Mouse (Mus musculus): ENCODE measurements around the gene Fermt3. TPM values are rescaled to one million over a fixed set of nuclear protein-coding genes. Genes with fewer than 3 reads are reported as not detected.

The Fermt3 gene
- polyA plus RNA-seq, 1 experiment: 41.6 TPM

DNA sequence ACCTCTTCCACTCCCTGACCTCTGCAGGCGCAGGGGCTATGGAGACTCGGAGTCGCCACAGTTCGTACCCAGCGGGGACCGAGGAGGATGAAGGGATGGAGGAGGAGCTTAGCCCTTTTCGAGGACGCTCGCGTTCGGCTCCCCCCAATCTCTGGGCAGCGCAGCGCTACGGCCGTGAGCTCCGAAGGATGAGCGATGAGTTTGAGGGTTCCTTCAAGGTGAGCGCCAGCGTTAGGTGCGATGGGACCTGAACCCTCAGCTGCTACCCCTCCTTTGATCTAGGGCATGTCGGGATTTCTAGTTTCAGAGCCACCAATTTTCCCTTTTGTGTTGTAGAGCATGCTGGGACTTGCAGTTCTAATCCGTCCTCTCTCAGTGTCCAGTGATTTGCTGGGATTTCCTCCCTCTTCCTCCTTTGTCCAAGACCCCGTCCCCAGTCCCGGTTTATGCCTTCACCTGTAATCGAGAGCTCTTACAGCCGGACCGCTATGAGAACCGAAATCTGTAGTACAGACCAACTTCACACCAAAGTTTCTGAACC, 68.6 kb downstream of the Fermt3 start:
- TF ChIP-seq POLR2A (IDR thresholded peaks at IDR 0.05; ENCODE audit: borderline replicate concordance, extremely low read depth, low read depth, low read length) (peak; percentile 85; the same call in 1 of the 2 replicates), CTCF (IDR thresholded peaks at IDR 0.05; ENCODE audit: insufficient read depth, low read length) (no peak)
- DNase-seq: peak; percentile 68
- Histone ChIP-seq H3K4me3 (replicated peaks; ENCODE audit: extremely low read depth, low read depth, low read length) (peak overlapping the region; percentile 91), H3K4me1 (ENCODE audit: control insufficient read depth, insufficient read depth, low read length) (peaks cover 11% of the 10 kb centered on the region)
- under 1% methylated on average over 28 of the region's 28 CpGs for WGBS

- TF ChIP-seq CTCF (IDR thresholded peaks at IDR 0.05; ENCODE audit: insufficient read depth, low read length): no peak
- no peak for TF ChIP-seq POLR2A (IDR thresholded peaks at IDR 0.05; ENCODE audit: borderline replicate concordance, extremely low read depth, low read depth, low read length)
- WGBS: 51% methylated on average over 5 of the region's 5 CpGs
- Histone ChIP-seq H3K4me1 (ENCODE audit: control insufficient read depth, insufficient read depth, low read length) (peaks cover 11% of the 10 kb centered on the region), H3K4me3 (replicated peaks; ENCODE audit: extremely low read depth, low read depth, low read length) (no peak overlapping the region)
- no peak for DNase-seq
These were observed 69.3 kb downstream of the Fermt3 start for GRCm38 (mm10) chr19:6949951-6950350.

DNA sequence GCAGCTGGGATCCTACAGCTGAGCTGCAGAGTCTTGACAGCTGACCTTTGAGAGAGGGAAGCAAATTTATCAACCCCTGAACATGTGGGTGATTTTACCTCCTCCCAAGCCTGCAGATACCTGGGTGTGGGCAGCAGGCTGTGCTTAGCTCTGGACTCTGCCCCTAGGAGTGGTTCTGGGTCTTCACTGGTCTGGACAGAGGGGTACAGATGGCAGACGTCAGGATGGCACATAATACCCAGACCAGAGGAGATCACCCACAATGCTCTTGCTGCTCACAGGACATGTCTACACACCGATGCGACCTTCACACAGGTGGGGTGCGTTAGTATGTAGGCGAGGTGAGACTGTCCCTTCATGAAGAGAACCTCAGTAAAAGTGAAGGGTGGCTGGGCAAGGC, 69.7 kb downstream of the Fermt3 start:
- TF ChIP-seq CTCF (IDR thresholded peaks at IDR 0.05; ENCODE audit: insufficient read depth, low read length) (no peak), POLR2A (IDR thresholded peaks at IDR 0.05; ENCODE audit: borderline replicate concordance, extremely low read depth, low read depth, low read length) (no peak)
- WGBS: 85% methylated on average over 5 of the region's 5 CpGs

More for the DNA sequence above, 69.7 kb downstream of the Fermt3 start:
- Histone ChIP-seq H3K4me3 (replicated peaks; ENCODE audit: extremely low read depth, low read depth, low read length) (no peak overlapping the region), H3K4me1 (ENCODE audit: control insufficient read depth, insufficient read depth, low read length) (peaks cover 11% of the 10 kb centered on the region)
- DNase-seq: no peak

Other genes with a start within 250 kb of the Fermt3 start
- gene Rps6ka4, start 178.8 kb downstream of the Fermt3 start, polyA plus RNA-seq (2012; rRNA removed): 45.9 and 49.8 TPM in 2 replicates
- 17.3 and 19.9 TPM in 2 replicates for gene Ccdc88b, start 161.3 kb downstream of the Fermt3 start, polyA plus RNA-seq (2012; rRNA removed)
- 115 and 120 TPM in 2 replicates for gene Trmt112, start 109.8 kb downstream of the Fermt3 start, polyA plus RNA-seq (2012; rRNA removed)
- 110 and 148 TPM in 2 replicates for gene Prdx5, start 109.4 kb downstream of the Fermt3 start, polyA plus RNA-seq (2012; rRNA removed)
- 42.9 and 43.8 TPM in 2 replicates for gene Esrra, start 97.7 kb downstream of the Fermt3 start, polyA plus RNA-seq (2012; rRNA removed)
- gene Catsperz, start 94.1 kb downstream of the Fermt3 start, polyA plus RNA-seq (2012; rRNA removed): 0.16 and 0.49 TPM in 2 replicates
- gene Kcnk4, start 85.0 kb downstream of the Fermt3 start, polyA plus RNA-seq (2012; rRNA removed): 0.17 TPM in 1 of 2 replicates, not detected in the other
- 57.3 and 75.5 TPM in 2 replicates for gene Bad, start 77.6 kb downstream of the Fermt3 start, polyA plus RNA-seq (2012; rRNA removed)
- gene Gpr137, start 77.0 kb downstream of the Fermt3 start, polyA plus RNA-seq (2012; rRNA removed): 77.6 and 85.1 TPM in 2 replicates
- 47.1 and 53.6 TPM in 2 replicates for gene Ppp1r14b, start 44.5 kb downstream of the Fermt3 start, polyA plus RNA-seq (2012; rRNA removed)
- gene Plcb3, start 43.0 kb downstream of the Fermt3 start, polyA plus RNA-seq (2012; rRNA removed): 109 and 124 TPM in 2 replicates
- gene Fkbp2, start 39.0 kb downstream of the Fermt3 start, polyA plus RNA-seq (2012; rRNA removed): 42.3 and 51.3 TPM in 2 replicates
- gene Vegfb, start 31.8 kb downstream of the Fermt3 start, polyA plus RNA-seq (2012; rRNA removed): 30.1 and 35.3 TPM in 2 replicates
- 36.9 and 38.9 TPM in 2 replicates for gene Dnajc4, start 26.9 kb downstream of the Fermt3 start, polyA plus RNA-seq (2012; rRNA removed)
- 27.5 and 29.9 TPM in 2 replicates for gene Nudt22, start 23.4 kb downstream of the Fermt3 start, polyA plus RNA-seq (2012; rRNA removed)
- 15.1 and 15.6 TPM in 2 replicates for gene Trpt1, start 23.3 kb downstream of the Fermt3 start, polyA plus RNA-seq (2012; rRNA removed)
- 25.0 and 31.4 TPM in 2 replicates for gene Stip1, start 20.5 kb upstream of the Fermt3 start, polyA plus RNA-seq (2012; rRNA removed)
- 42.0 and 44.3 TPM in 2 replicates for gene Macrod1, start 37.3 kb upstream of the Fermt3 start, polyA plus RNA-seq (2012; rRNA removed)
- gene Flrt1, start 86.3 kb upstream of the Fermt3 start, polyA plus RNA-seq (2012; rRNA removed): 0.29 and 0.40 TPM in 2 replicates
- 74.5 and 82.0 TPM in 2 replicates for gene Otub1, start 186.8 kb upstream of the Fermt3 start, polyA plus RNA-seq (2012; rRNA removed)
- 984 and 1,290 TPM in 2 replicates for gene Cox8a, start 198.1 kb upstream of the Fermt3 start, polyA plus RNA-seq (2012; rRNA removed)
- 14.9 and 18.5 TPM in 2 replicates for gene Naa40, start 221.7 kb upstream of the Fermt3 start, polyA plus RNA-seq (2012; rRNA removed)
- 1.7 and 3.3 TPM in 2 replicates for gene Rcor2, start 247.9 kb upstream of the Fermt3 start, polyA plus RNA-seq (2012; rRNA removed)